Mouse (Mus musculus) brain, embryonic 14.5 days (tissue): ENCODE measurements around the gene Ccdc88c.

Source experiments
- CTCF ChIP-seq: fragments of 200-500 bp; IDR thresholded peaks from 2 replicates; pipeline ENCODE4 v1.5.1; 2012; ENCODE audit warnings: inconsistent platforms, mild to moderate bottlenecking, moderate library complexity, borderline replicate concordance; ENCODE audit not compliant: insufficient read depth, insufficient read length; ENCODE audit errors: extremely low read depth
- POLR2A ChIP-seq: fragments of 200-500 bp; IDR thresholded peaks from 2 replicates; pipeline ENCODE4 v1.6.1; 2012; ENCODE audit warnings: mild to moderate bottlenecking, inconsistent platforms, borderline replicate concordance; ENCODE audit not compliant: poor library complexity, insufficient read depth, insufficient read length, severe bottlenecking; ENCODE audit errors: extremely low read depth

- no peak for TF ChIP-seq CTCF
- no peak for TF ChIP-seq POLR2A
These were observed 45.3 kb downstream of the Ccdc88c start for GRCm38 (mm10) chr12:100983565-100983964.
